Mouse (Mus musculus) layer of hippocampus, adult 9-11 months (tissue): ENCODE measurements around the gene Tyw1.
"Not testable (repeated sequence)": the region's sequence is repeated elsewhere in the genome, so short reads cannot be mapped to it uniquely, and the experiment has no call there.

ENCODE experiments used
- DNase-seq: peaks from one replicate; pipeline ENCODE4 v3.0.0; 2022

Gene Tyw1

DNA sequence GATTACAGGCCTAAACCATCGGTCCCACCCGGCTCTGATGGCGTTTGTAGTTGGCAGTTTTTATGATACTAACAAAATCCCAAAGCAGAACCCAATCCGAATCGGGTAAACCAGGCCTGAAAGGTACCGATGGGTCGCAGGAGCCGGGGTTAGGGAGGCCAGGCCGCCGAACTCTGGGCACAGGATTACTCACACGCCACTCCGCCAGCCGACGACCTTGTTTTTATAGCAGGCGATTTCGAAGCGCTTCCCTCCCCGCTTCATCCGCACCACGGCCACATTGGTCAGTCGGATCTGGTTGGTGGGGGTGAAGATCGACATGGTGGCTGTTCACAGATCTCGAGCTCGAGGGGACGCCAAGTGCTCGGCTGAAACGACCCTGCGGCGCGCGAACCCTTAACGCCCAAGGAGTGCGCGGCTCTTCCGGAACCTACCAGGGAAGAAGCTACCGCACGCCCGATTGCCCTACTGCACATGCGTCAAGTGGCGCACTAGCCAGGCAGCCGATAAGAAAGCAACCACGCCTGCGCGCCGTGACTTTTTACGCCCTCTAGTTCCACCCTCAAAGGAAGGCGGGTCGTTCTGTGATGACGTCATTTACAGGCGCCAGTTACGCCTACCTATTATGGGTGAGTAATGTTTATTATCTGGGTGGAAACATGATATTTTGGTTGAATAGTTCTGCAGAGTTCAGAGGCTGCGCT lies at the start of gene Tyw1, which contains the start of gene Sbds:
Gene Tyw1, plus strand, starts transcription at position 603 of the 704 bp plus-strand sequence.
Gene Sbds, minus strand, starts transcription at position 514 of the 704 bp plus-strand sequence.
- peak; percentile 99 for DNase-seq

- no peak for DNase-seq
Observed at GRCm38 (mm10) chr5:130207299-130207698, 48.1 kb upstream of the Tyw1 start.

GRCm38 (mm10) chr5:130212956-130213355 lies 42.5 kb upstream of the Tyw1 start:
- DNase-seq: no peak

GRCm38 (mm10) chr5:130216781-130217180 lies 38.6 kb upstream of the Tyw1 start, which contains the start of gene Tmem248:
Tmem248 (plus strand) TSS chr5:130217081.
- DNase-seq: no peak

DNA sequence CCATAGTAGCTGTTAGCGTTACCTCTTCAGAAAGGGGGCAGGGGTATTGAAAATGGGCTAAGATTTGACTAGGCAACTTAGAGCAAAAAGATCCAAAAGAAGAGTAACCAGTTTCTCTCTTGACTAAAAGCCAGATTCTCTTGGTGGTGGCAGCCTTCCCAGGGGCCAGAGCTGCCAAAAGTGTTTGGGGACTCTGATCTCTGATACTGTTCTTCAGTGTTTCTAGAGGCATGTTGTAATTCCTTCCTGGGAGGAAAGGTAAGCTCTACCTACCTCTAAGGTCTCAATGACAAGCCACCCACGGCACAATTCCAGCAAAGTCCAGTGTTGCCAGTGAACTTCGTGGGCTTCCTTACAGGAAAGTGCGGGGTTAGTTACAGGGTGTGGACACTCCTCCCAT lies 38.0 kb upstream of the Tyw1 start:
- DNase-seq: no peak

GRCm38 (mm10) chr5:130218336-130218735 lies 37.1 kb upstream of the Tyw1 start:
- DNase-seq: no peak

GRCm38 (mm10) chr5:130221316-130221715 lies 34.1 kb upstream of the Tyw1 start:
- DNase-seq: no peak

GRCm38 (mm10) chr5:130221760-130222145 lies 33.7 kb upstream of the Tyw1 start:
- DNase-seq: no peak

- peak; percentile 89 for DNase-seq
Observed at GRCm38 (mm10) chr5:130222146-130223004, 33.0 kb upstream of the Tyw1 start.

DNA sequence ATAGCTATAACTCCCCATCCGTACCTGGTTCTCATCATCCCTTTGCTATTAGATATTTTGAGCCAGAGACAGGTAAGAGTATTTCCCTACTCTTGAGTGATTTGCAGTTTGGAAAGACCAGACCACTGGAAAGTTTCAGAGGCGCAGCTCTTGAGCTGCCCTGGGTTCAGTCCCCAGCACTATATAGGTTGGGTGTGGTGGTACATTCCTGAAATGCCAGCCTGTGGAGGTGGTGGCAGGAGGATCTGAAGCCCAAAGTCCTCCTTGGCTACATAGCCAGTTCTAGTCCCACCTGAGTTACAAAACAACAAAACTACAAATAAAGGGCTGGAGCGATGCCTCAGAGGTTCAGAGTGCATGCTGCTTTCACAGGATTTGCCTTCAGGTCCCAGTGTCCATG lies 28.6 kb upstream of the Tyw1 start:
- no peak for DNase-seq

DNA sequence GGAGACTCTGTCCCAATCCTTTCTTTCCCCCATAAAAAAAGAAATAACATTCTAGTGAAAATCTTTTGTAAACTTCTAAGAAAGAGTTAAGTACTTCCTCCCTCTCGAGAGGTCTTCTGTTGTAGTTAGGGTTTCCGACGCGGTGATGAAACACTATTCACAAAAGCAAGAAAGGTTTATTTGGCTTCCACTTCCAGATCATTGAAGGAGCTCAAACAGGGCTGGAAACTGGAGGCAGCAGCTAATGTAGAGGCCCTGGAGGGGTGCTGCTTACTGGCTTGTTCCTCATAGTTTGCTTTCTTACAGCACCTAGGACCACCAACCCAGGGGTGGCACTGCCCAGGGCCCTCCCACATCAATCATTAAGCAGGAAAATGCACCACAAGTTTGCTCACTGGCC lies 27.3 kb upstream of the Tyw1 start:
- no peak for DNase-seq

- no peak for DNase-seq
Observed at GRCm38 (mm10) chr5:130236302-130236701, 19.1 kb upstream of the Tyw1 start.

- DNase-seq: no peak
Observed at GRCm38 (mm10) chr5:130239236-130239635, 16.2 kb upstream of the Tyw1 start.

DNA sequence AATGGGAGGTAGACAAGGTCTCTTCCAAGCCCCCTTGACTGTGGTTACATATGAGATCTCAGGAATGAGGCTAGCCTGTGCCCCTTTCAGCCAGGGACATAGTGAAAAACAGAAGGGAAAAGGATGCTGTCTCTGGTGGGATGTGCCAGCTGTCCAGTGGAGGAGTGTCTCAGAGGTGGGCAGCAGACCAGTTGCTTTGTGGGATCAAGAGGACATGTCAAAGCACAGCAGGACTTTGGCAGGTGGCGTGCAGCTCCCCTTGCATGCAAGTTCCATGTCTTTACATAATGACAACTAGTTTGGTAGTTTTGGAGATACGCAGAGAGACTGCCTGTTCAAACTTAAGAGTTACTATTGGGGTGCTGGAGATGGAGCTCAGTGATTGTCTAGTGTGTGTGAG lies 15.6 kb upstream of the Tyw1 start:
- no peak for DNase-seq

DNA sequence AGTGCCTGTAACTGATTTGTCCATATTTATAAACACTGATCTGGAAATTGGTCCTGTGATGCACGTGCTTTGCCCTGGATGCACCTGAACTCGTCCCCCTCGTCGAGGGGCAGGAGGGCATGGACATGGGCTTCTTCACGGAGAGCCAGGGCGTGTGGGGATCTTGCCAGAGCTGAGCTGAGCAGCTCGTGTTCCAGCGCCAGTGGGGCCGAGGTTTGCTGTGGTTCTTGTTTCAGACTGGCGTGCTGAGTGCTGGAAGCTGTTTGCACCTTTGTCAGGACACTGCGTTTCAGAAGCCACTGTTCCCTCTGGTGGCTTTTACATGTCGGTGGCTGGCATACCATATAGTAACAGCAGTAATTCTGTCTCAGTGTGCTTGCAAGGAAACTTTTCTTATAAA lies 14.0 kb upstream of the Tyw1 start:
- no peak for DNase-seq

GRCm38 (mm10) chr5:130247823-130248222 lies 7.6 kb upstream of the Tyw1 start:
- no peak for DNase-seq

DNA sequence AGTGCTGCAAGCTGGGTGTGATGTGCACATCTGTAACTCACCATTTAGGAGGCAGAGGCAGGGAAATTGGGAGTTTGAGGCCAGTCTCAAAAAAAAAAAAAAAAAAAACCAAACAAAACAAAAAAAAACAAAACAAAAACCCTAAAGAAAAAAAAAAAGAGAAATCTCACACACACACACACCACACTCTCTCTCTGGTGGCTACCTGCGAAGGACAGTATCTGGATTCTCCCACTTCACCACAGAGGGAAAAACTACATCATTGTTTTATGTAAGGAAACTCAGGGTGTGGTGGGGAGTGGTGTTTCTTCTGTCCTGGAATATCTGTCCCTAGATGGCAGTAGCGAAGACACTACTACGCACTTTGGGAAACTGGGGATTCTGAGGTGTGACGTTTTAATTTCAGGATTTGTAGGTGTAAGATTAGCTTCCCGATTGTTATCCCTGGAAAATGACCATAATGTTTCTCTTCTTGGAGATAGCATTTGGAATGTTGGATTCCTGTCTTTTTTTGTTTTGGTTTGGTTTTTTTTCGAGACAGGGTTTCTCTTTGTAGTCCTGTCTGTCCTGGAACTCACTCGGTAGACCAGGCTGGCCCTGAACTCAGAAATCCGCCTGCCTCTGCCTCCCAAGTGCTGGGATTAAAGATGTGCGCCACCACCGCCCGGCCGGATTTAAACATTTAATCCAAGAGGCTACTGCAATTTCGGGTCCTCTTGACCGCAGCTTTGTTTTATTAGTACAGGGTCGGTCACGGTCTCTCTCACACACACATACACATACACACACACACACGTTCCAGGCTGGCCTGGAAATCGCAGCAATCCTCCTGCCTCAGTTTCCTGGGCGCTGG lies 1.0 kb upstream of the Tyw1 start:
- DNase-seq: no peak

DNA sequence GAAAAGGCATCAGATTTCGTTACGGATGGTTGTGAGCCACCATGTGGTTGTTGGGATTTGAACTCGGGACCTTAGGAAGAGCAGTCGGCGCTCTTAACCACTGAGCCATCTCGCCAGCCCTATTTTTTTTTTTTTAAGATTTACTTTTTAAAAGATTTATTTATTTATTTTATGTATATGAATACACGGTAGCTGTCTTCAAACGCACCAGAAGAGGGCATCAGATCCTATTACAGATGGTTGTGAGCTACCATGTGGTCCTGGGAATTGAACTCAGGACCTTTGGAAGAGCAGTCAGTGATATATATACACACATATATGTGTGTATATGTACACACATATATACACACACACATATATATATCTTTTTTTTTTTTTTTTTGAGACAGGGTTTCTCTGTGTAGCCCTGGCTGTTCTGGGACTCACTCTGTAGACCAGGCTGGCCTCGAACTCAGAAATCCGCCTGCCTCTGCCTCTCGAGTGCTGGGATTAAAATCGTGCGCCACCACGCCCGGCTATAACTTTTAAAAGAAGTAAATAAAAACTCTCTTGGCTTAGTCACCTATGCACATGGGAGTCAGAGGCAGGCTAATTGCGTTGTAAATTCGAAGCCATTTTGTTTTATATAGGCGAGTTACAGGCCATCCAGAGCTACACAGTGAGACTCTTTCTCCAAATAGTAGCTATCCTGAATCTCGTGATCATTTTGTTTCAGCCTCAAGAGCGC lies 543 bp downstream of the Tyw1 start:
- not testable (repeated sequence) for DNase-seq

DNA sequence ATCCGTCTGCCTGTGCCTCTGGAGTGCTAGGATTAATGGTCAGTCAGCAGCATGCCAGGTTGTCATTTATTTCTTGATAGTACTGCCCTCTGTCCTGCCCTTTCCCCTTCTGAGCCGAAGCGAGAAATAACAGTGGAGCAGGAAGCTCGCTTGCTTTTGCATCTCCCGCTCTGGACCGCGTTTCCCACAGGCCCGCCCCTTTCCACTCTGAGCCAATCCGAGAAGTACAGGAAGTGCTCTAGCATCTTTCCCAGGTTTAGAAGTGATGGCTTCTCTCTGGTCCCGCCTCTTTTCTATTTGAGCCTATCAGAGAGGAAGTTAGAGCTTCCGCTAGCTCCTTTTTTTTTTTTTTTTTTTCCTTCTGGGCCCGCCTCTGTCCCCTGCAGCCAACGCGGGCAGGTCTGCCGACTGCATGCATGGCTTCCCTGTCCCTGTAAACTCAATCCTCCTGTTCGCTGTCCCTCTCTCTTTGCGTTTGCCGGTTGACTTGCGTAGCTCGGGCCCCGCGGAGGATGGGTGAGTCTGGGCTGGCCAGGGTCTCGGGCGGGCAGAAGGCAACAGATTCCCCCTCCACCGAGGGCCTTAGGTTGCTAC lies 1.4 kb downstream of the Tyw1 start:
- DNase-seq: peak; percentile 96

DNA sequence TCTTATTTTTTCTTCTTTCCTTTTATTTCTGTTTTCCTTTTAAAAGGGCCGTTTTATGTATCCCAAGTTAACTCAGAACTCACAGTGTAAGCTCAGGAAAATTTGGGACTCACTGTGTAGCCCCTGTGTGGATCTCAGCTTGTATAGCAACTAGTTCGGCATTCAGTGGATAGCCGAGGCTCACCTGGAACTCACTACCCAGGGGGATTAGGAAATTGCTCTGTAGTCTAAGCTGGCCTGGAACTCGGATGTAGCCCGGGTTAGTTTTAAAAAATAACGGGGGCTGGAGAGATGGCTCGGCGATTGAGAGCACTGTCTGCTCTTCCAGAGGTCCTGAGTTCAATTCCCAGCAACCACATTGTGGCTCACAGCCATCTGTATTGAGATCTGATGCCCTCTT lies 1.9 kb downstream of the Tyw1 start:
- DNase-seq: no peak

- no peak for DNase-seq
Observed at GRCm38 (mm10) chr5:130263454-130263853, 8.0 kb downstream of the Tyw1 start.

DNA sequence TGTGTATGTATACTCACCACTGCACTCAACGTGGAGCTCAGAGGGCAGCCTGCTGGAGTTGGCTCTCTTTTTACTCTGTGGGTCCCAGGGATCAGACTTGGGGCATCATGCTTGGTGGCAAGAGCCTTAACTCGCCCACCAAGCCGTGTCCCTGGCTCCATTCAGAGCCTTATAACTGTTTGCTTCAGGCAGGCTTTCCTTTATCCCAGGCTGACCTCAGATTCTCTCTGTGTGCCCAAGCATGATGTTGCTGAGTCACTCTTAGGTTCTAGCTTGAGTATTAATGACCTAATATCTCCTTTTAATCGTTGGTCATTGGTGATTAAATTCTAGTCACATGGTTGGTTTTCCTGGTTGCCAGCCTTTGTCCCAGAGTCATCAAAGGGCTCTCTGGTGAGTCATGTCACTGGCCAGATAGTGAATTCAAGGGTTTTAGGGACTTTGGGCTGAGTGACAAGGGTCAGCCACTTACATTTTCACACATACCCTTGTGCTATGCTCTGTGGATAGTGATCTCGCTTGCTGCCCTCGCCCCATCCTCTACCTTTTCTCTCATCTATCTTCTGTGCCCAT lies 9.1 kb downstream of the Tyw1 start:
- DNase-seq: no peak
